Mouse (Mus musculus) ES-Bruce4 (cell line): ENCODE results near the gene Tmem231. TPM values are rescaled to one million over a fixed set of nuclear protein-coding genes. Genes with fewer than 3 reads are reported as not detected.
A peak's percentile ranks its signal among the peaks of the same experiment; 100 is the strongest.
"Not testable (repeated sequence)": the region's sequence is repeated elsewhere in the genome, so short reads cannot be mapped to it uniquely, and the experiment has no call there.

Experiments
- H3K27ac ChIP-seq: 2 replicates; pipeline ENCODE4 v1.5.1; 2012; ENCODE audit warnings: low read length, inconsistent platforms; ENCODE audit not compliant: insufficient read depth
- H3K27me3 ChIP-seq: 2 replicates; pipeline ENCODE4 v1.6.1; 2012; ENCODE audit warnings: mild to moderate bottlenecking, low read length, inconsistent platforms; ENCODE audit not compliant: control insufficient read depth, poor library complexity, insufficient read depth, severe bottlenecking
- H3K36me3 ChIP-seq: 2 replicates; pipeline ENCODE4 v1.6.1; 2012; ENCODE audit warnings: inconsistent platforms, mild to moderate bottlenecking, low read length, moderate library complexity; ENCODE audit not compliant: control insufficient read depth, poor library complexity, insufficient read depth, severe bottlenecking
- H3K4me1 ChIP-seq: one replicate; pipeline ENCODE4 v1.8.1; 2011; ENCODE audit warnings: low read length; ENCODE audit not compliant: control insufficient read depth, insufficient read depth
- H3K4me3 ChIP-seq: 2 replicates; pipeline ENCODE4 v1.5.1; 2011; ENCODE audit warnings: low read depth, mild to moderate bottlenecking, low read length
- H3K9ac ChIP-seq: 2 replicates; pipeline ENCODE4 v1.6.1; 2012; ENCODE audit warnings: low read depth, mild to moderate bottlenecking, inconsistent platforms; ENCODE audit not compliant: poor library complexity, severe bottlenecking
- H3K9me3 ChIP-seq: replicated peaks from 2 replicates; pipeline ENCODE4 v1.6.1; 2012; ENCODE audit warnings: mild to moderate bottlenecking, low read length, inconsistent platforms; ENCODE audit not compliant: control insufficient read depth, poor library complexity, insufficient read depth, severe bottlenecking
- CTCF ChIP-seq: IDR thresholded peaks from one replicate; pipeline ENCODE4 v1.8.1; 2011; ENCODE audit warnings: low read depth, low read length
- EP300 ChIP-seq: IDR thresholded peaks from 2 replicates; pipeline ENCODE4 v1.6.1; 2011; ENCODE audit warnings: low read depth, low read length; ENCODE audit not compliant: insufficient read depth
- POLR2A ChIP-seq: IDR thresholded peaks from one replicate; pipeline ENCODE4 v1.8.1; 2011; ENCODE audit warnings: low read length; ENCODE audit not compliant: insufficient read depth
- polyA plus RNA-seq: library from polyadenylated mRNA; stranded (reverse); fragments of >200 nt; gene quantifications from 2 replicates; pipeline ENCODE4 v1.2.4, GENCODE M21; 2011; ENCODE audit warnings: low read depth; ENCODE audit not compliant: missing spikeins, insufficient read depth, insufficient read length

The Tmem231 gene
- polyA plus RNA-seq, 1 experiment: 18.2 TPM

DNA sequence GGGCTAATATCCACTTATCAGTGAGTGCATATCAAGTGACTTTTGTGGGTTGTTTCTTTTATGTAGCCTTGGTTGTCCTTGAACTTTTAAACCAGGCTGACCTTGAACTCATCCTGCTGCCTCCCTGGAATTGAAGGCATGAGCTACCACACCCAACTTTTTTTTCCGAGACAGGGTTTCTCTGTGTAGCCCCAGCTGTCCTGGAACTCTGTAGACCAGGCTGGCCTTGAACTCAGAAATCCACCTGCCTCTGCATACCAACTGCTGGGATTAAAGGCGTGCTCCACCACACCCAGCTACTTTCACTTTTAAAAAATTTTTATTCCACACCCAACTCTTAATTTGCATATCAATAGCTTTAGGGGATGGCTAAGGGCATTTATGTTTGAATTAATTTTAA, 9.9 kb upstream of the Tmem231 start:
- Histone ChIP-seq H3K27ac (no peak overlapping the region), H3K4me1 (no peaks in the 10 kb centered on the region), H3K36me3 (peaks cover 18% of the 10 kb centered on the region), H3K27me3 (no peaks in the 10 kb centered on the region), H3K4me3 (no peak overlapping the region), H3K9ac (no peak overlapping the region), H3K9me3 (no peaks in the 10 kb centered on the region)
- TF ChIP-seq POLR2A (no peak), EP300 (peak; percentile 70; the same call in 1 of the 2 replicates)

DNA sequence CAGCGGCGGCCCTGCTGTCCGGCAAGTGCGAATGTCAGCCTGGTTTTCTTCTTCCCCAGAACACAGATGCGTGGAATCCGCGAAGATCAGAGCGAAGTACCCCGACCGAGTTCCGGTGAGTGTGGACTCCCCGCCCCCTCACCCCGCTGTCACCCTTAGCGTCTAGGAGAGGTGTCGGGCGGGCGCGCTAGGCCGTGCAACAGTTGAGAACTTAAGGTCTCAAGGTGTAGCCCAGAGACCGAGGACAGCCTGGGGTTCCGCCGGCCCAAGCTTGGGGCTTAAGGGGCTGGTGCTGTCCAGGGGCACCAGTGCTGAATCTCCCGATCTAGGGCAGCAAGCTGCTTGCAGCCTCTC, 7.4 kb upstream of the Tmem231 start:
- no peaks in the 10 kb centered on the region for H3K4me1 ChIP-seq
- H3K9me3 ChIP-seq: no peaks in the 10 kb centered on the region
- H3K9ac ChIP-seq: peak overlapping the region; percentile 81
- no peak for TF ChIP-seq EP300
- TF ChIP-seq POLR2A: no peak
- no peak for TF ChIP-seq CTCF
- H3K27ac ChIP-seq: no peak overlapping the region
- peaks cover 6% of the 10 kb centered on the region for H3K36me3 ChIP-seq
- H3K4me3 ChIP-seq: peak overlapping the region; percentile 90
- no peaks in the 10 kb centered on the region for H3K27me3 ChIP-seq

DNA sequence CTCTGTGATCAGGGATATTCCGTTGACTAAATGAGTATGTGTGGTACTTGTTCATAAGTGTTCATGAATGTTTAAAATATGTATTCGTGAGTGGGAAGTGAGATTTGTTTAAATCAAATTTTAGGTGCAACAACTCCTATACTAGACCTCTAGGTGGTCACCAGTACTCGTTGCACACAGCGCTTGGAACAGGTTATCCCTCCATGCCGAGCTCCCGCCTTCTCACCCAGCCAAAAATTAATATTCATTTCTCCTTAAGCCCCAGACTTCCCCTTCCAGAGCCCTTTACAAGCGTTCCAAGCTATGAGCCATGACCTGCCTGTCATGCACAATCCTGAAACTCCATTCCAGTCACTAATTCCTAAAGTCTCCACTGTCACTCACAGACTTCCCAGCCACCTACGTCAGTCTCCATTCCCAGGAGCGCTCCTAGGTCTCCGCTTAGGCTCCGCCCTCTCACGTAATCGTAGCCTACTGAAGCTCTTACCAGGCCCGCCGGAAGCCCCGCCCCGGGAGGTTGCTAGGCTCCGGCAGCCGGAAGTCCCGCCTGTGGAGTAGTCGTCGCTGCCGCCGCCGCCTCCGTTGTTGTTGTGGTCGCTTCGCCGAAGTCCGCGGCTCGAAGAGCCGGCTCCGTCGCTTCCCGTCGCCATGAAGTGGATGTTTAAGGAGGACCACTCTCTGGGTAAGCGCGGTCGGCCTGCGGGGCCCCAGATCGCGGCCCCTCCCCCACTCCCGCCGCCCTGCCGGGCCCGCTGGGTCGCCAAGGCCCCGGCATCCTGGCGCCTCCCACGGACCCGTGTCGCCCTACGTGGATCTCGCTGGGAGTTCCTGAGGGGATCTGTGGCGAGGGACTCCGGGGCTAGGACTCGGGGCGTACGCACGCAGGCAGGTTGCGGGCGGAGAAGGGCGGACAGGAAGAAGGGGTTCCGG, 6.8 kb upstream of the Tmem231 start, which contains the start of gene Gabarapl2:
Gene Gabarapl2 (plus strand): TSS at position 533 of the 930 bp plus-strand sequence.
- Histone ChIP-seq H3K27ac (peak within 1 kb of the TSS; percentile 62), H3K9me3 (no peaks in the 10 kb centered on the region), H3K9ac (peak within 1 kb of the TSS; percentile 81), H3K4me1 (no peaks in the 10 kb centered on the region), H3K36me3 (peaks cover under 1% of the 10 kb centered on the region), H3K4me3 (peak within 1 kb of the TSS; percentile 90), H3K27me3 (no peaks in the 10 kb centered on the region)
- TF ChIP-seq EP300: no peak
- TF ChIP-seq POLR2A: no peak
- TF ChIP-seq CTCF: no peak

DNA sequence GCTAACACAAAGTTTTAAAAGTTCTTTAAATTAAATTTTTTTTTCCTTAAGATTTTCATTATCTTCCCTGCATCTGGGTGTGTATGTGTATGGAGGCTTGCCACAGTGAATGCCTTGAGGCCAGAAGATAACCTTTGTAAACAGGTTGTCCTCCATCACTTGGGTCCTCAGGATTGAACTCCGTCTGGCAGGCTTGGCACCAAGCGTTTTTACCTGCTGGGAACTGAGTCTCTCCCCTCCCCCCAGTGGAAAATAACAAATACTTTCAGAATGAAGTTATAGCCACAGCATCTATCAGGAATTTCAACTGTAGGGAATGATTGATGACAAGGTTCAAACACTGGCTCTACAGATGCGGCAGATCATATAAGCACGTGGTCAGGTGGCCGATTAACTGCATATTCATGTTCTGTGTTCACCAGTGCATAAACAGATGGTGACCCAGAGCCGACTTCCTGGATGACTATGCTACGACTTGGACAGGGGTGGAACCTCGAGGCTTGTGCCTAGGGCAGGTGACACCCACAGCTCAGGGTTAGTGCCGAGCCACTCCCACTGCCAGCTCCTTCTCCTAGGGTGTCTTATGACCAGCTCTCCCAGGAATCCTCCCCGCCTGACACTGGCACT, 5.9 kb upstream of the Tmem231 start:
- no peaks in the 10 kb centered on the region; the same call in 1 of the 2 replicates for H3K36me3 ChIP-seq
- no peaks in the 10 kb centered on the region for H3K27me3 ChIP-seq
- H3K9ac ChIP-seq: 0 out of 2 replicates have a peak overlapping the region, but pooled peaks have one; percentile 10
- peak overlapping the region; percentile 62 for H3K27ac ChIP-seq
- H3K4me3 ChIP-seq: peak overlapping the region; percentile 42
- no peaks in the 10 kb centered on the region for H3K9me3 ChIP-seq
- H3K4me1 ChIP-seq: no peaks in the 10 kb centered on the region
- TF ChIP-seq EP300 (peak; percentile 29; the same call in 1 of the 2 replicates), POLR2A (no peak), CTCF (no peak)

DNA sequence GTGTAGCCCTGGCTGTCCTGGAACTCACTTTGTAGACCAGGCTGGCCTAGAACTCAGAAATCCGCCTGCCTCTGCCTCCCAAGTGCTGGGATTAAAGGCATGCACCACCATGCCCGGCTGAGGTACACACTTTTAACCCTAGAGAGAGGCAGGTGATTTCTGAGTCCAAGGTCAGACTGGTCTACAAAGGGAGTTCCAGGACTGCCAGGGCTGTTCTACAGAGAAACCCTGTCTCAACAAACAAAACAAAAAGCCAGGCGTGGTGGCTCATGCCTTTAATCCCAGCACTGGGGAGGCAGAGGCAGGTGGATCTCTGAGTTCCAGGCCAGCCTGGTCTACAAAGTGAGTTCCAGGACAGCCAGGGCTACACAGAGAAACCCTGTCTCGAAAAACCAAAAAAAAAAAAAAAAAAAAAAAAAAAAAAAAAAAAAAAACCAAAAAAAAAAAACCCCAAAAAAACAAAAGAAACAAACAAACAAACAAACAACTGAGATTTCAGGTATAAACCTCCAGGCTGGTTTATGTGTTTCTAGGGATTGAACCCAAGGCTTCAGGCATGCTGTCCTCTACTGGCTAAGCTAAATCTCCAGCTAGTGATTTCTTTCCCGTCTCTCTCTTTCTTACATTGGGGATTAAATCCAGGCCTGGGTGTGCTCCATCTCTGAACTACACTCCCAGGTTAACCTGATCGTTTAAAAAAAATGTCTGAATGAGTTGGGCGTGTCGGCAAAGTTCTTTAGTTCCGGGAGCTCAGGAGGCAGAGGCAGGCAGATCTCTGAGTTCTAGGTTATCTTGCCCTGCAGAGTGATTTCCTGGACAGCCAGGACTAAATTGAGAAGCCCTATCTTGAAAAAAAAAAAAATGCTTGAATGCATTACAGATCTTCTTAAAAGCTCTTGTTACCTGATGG, 4.7 kb upstream of the Tmem231 start:
- H3K27ac ChIP-seq: peak overlapping the region; percentile 84
- H3K9ac ChIP-seq, H3K36me3 ChIP-seq, H3K9me3 ChIP-seq, H3K4me3 ChIP-seq, H3K4me1 ChIP-seq, H3K27me3 ChIP-seq: not testable (repeated sequence)

DNA sequence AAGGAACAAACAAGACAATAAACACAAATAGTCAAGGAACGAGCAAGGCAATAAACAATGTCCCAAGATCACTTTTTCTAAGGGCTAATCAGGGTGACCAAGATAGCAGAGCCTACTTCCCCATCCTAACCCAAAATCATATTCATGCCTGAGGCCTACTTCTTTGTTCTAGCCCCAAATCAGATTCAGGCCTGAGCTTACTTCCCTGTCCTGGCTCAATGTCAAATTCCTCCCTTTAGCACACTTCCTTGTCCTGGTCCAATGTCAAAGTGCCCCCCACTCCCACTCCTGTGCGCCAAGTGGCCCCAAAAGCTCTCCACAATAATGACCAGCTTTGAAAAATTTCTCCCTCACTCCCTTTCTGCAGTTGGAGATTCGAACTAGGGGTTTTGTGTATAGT, 3.5 kb upstream of the Tmem231 start:
- H3K9ac ChIP-seq: no peak overlapping the region
- H3K36me3 ChIP-seq: no peaks in the 10 kb centered on the region
- no peaks in the 10 kb centered on the region for H3K9me3 ChIP-seq
- H3K27me3 ChIP-seq: no peaks in the 10 kb centered on the region
- H3K4me3 ChIP-seq: no peak overlapping the region
- TF ChIP-seq EP300: no peak
- TF ChIP-seq POLR2A: no peak
- no peak for TF ChIP-seq CTCF
- peak overlapping the region; percentile 77 for H3K27ac ChIP-seq
- H3K4me1 ChIP-seq: no peaks in the 10 kb centered on the region
